Mouse (Mus musculus) heart, postnatal 0 days (tissue): ENCODE measurements around the gene Efcab2.

ENCODE experiments used
- CTCF ChIP-seq: IDR thresholded peaks from 2 replicates; pipeline ENCODE4 v1.5.1; 2016; ENCODE audit warnings: antibody characterized with exemption, control low read depth, low read depth
- EP300 ChIP-seq: IDR thresholded peaks from 2 replicates; pipeline ENCODE4 v1.6.1; 2016; ENCODE audit warnings: antibody characterized with exemption, low read depth

DNA sequence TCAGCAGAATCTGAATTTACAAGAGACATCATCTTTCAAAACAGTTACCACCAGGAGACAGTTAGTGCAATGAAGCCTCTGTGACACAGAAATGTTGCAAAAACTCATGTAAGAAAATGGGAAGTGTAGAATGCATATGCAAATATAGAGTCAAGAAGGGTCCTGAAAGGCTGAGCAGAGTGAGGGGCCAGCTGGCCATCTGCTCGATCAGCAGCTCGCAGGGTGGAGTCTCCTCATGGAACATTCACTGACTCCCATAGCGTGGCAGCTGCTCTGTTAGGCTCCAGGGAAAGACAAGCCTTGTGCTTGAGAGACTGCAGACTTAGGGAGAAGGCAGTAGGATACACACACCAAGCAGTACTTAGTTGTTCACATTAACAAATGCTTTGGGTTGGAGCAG, 83.2 kb downstream of the Efcab2 start:
- TF ChIP-seq CTCF (no peak), EP300 (no peak)
